ENCODE assay signal across 21 mouse cellular contexts in the genomic region with DNA sequence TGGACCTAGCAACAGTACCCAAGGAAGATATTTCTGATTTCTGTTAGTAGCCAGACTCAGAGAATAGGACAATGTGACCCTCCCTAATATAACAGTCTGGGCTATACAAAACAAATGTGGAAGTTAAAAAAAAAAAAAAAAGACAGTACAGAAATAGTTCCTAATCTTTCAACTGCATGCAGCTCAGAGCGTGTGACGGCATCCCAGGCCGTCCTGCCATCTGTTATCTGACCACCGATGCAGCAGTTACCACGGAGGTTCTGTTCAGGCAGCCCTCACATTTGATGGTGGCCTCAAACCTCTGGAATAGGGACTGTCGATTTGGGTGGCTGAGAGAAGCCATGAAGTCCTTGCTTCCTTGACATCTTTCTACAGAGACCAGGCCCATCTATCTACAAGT. TPM values are rescaled to one million over a fixed set of nuclear protein-coding genes. Genes with fewer than 3 reads are reported as not detected.
DNase-seq lines count a peak whose midpoint lies in the region; ATAC-seq and TF ChIP-seq lines count a peak whose summit lies in the region.
"Had no signal": no experiment of that assay in that cellular context is flagged by ENCODE, and none has a peak within 500 bp of the region (broad histone marks: within the 10 kb centered on the region; RNA-seq: fewer than 3 reads in every experiment).

No protein-coding gene starts in this region.

- TF ChIP-seq POLR2A in thymus, adult 2 months (IDR thresholded peaks at IDR 0.05; ENCODE audit: control insufficient read depth, extremely low read depth, insufficient read depth, low read length, poor library complexity), result no peak

- H3K27me3 ChIP-seq in heart, embryonic 13.5 days (replicated peaks), result no peaks in the 10 kb centered on the region
- no peaks in the 10 kb centered on the region for H3K27me3 ChIP-seq in liver, embryonic 13.5 days
- H3K27me3 ChIP-seq in forebrain, embryonic 14.5 days (replicated peaks; ENCODE audit: control insufficient read depth, insufficient read depth, low read length), result no peaks in the 10 kb centered on the region
- no peaks in the 10 kb centered on the region for H3K27me3 ChIP-seq in hindbrain, postnatal 0 days (ENCODE audit: insufficient read depth, low read length)
- H3K27me3 ChIP-seq in thymus, adult 2 months (ENCODE audit: control insufficient read depth, insufficient read depth, low read length), result no peaks in the 10 kb centered on the region
- H3K27me3 ChIP-seq: embryonic facial prominence, embryonic 13.5 days; forebrain, embryonic 12.5 days had no signal

- DNase-seq in heart, adult 11 months, result no peak
- DNase-seq in liver, embryonic 13.5 days, result peak; percentile 28
- DNase-seq in forebrain, embryonic 14.5 days (ENCODE audit: low spot score), result no peak
- no peak for DNase-seq in hindbrain, postnatal 0 days (ENCODE audit: low spot score)
- DNase-seq in thymus, adult 2 months, result no peak
- DNase-seq: adrenal gland, postnatal 10 days; cerebellum, adult 11 months; cerebellum, adult 8-10 months; cerebellum, postnatal 14 days; forebrain, postnatal 0 days; gastrocnemius, postnatal 36 days; heart, adult 18-20 months; heart, postnatal 10 days had no signal

- H3K4me3 ChIP-seq in heart, embryonic 13.5 days, result no peak overlapping the region
- no peak overlapping the region for H3K4me3 ChIP-seq in liver, embryonic 13.5 days (replicated peaks)
- H3K4me3 ChIP-seq in forebrain, embryonic 14.5 days (ENCODE audit: low read depth, low read length), result no peak overlapping the region
- no peak overlapping the region for H3K4me3 ChIP-seq in hindbrain, postnatal 0 days (ENCODE audit: low read length)
- no peak overlapping the region for H3K4me3 ChIP-seq in thymus, adult 2 months (ENCODE audit: control insufficient read depth, insufficient read depth, low read length)
- H3K4me3 ChIP-seq: embryonic facial prominence, embryonic 13.5 days; forebrain, embryonic 12.5 days; hindbrain, embryonic 10.5 days had no signal

- H3K9ac ChIP-seq in heart, embryonic 13.5 days, result no peak overlapping the region
- H3K9ac ChIP-seq in liver, embryonic 13.5 days, result no peak overlapping the region
- H3K9ac ChIP-seq in forebrain, embryonic 14.5 days (ENCODE audit: low read length), result no peak overlapping the region
- no peak overlapping the region for H3K9ac ChIP-seq in hindbrain, postnatal 0 days (replicated peaks; ENCODE audit: low read length)
- H3K9ac ChIP-seq: embryonic facial prominence, embryonic 13.5 days; forebrain, embryonic 12.5 days; forebrain, postnatal 0 days; hindbrain, embryonic 14.5 days had no signal

- no peak overlapping the region for H3K4me2 ChIP-seq in heart, embryonic 13.5 days
- H3K4me2 ChIP-seq in liver, embryonic 13.5 days, result no peak overlapping the region
- H3K4me2 ChIP-seq in forebrain, embryonic 14.5 days (ENCODE audit: low read length), result no peak overlapping the region
- H3K4me2 ChIP-seq in hindbrain, postnatal 0 days (ENCODE audit: low read depth, low read length), result no peak overlapping the region
- H3K4me2 ChIP-seq: embryonic facial prominence, embryonic 13.5 days; forebrain, embryonic 12.5 days; hindbrain, embryonic 14.5 days had no signal

- H3K4me1 ChIP-seq in heart, embryonic 13.5 days, result peaks cover 82% of the 10 kb centered on the region
- peaks cover 23% of the 10 kb centered on the region for H3K4me1 ChIP-seq in liver, embryonic 13.5 days (replicated peaks)
- H3K4me1 ChIP-seq in forebrain, embryonic 14.5 days (ENCODE audit: control insufficient read depth, insufficient read depth, low read length), result no peaks in the 10 kb centered on the region
- no peaks in the 10 kb centered on the region for H3K4me1 ChIP-seq in hindbrain, postnatal 0 days (ENCODE audit: insufficient read depth, low read length)
- H3K4me1 ChIP-seq in thymus, adult 2 months (replicated peaks; ENCODE audit: control insufficient read depth, insufficient read depth, low read length), result no peaks in the 10 kb centered on the region

- no peak for TF ChIP-seq CTCF in hindbrain, postnatal 0 days (IDR thresholded peaks at IDR 0.05; ENCODE audit: low read depth)
- TF ChIP-seq CTCF in thymus, adult 2 months (IDR thresholded peaks at IDR 0.05; ENCODE audit: borderline replicate concordance, control insufficient read depth, extremely low read depth, insufficient read depth, low read length, poor library complexity), result no peak

- 0 out of 2 replicates have a peak overlapping the region, but pooled peaks have one; percentile 21 for H3K27ac ChIP-seq in heart, embryonic 13.5 days (replicated peaks)
- no peak overlapping the region for H3K27ac ChIP-seq in liver, embryonic 13.5 days
- H3K27ac ChIP-seq in forebrain, embryonic 14.5 days (ENCODE audit: low read depth, low read length), result no peak overlapping the region
- no peak overlapping the region for H3K27ac ChIP-seq in hindbrain, postnatal 0 days
- H3K27ac ChIP-seq in thymus, adult 2 months (ENCODE audit: control insufficient read depth, insufficient read depth, low read length), result no peak overlapping the region
- H3K27ac ChIP-seq: embryonic facial prominence, embryonic 13.5 days; forebrain, embryonic 12.5 days; hindbrain, embryonic 10.5 days; hindbrain, embryonic 14.5 days had no signal

- ATAC-seq in heart, embryonic 13.5 days (ENCODE audit: extremely low read depth, insufficient number of reproducible peaks, low FRiP score, low TSS enrichment), result no peak
- peak; percentile 93 for ATAC-seq in common myeloid progenitor, adult 5-6 weeks (replicated peaks; ENCODE audit: low read depth, poor library complexity, severe bottlenecking)
- ATAC-seq in liver, embryonic 13.5 days (ENCODE audit: low read depth), result peak; percentile 82
- peak; percentile 97 for ATAC-seq in megakaryocyte-erythroid progenitor cell, adult 5-6 weeks (replicated peaks; ENCODE audit: low FRiP score, low TSS enrichment, poor library complexity, severe bottlenecking)
- no peak for ATAC-seq in forebrain, embryonic 14.5 days
- ATAC-seq in hindbrain, postnatal 0 days, result no peak
- ATAC-seq: forebrain, postnatal 0 days; intestine, postnatal 0 days had no signal

- no peaks in the 10 kb centered on the region for H3K9me3 ChIP-seq in heart, embryonic 13.5 days
- no peaks in the 10 kb centered on the region for H3K9me3 ChIP-seq in liver, embryonic 13.5 days (replicated peaks)
- no peaks in the 10 kb centered on the region for H3K9me3 ChIP-seq in forebrain, embryonic 14.5 days (replicated peaks; ENCODE audit: control insufficient read depth, low read length)
- no peaks in the 10 kb centered on the region for H3K9me3 ChIP-seq in hindbrain, postnatal 0 days (ENCODE audit: low read length)
- H3K9me3 ChIP-seq: embryonic facial prominence, embryonic 13.5 days; forebrain, embryonic 12.5 days; hindbrain, embryonic 10.5 days had no signal

- 9% methylated on average over 6 of the region's 6 CpGs for WGBS in heart, embryonic 13.5 days
- 16% methylated on average over 6 of the region's 6 CpGs for WGBS in liver, embryonic 13.5 days (ENCODE audit: insufficient replicate concordance)
- WGBS in forebrain, embryonic 14.5 days, result 94% methylated on average over 6 of the region's 6 CpGs
- 89% methylated on average over 6 of the region's 6 CpGs for WGBS in hindbrain, postnatal 0 days
- 52% methylated on average over 6 of the region's 6 CpGs for WGBS in thymus, adult 2 months

- no peaks in the 10 kb centered on the region; the same call in 1 of the 2 replicates for H3K36me3 ChIP-seq in heart, embryonic 13.5 days
- no peaks in the 10 kb centered on the region for H3K36me3 ChIP-seq in liver, embryonic 13.5 days
- no peaks in the 10 kb centered on the region for H3K36me3 ChIP-seq in forebrain, embryonic 14.5 days (ENCODE audit: control insufficient read depth, insufficient read depth, low read length)
- no peaks in the 10 kb centered on the region for H3K36me3 ChIP-seq in hindbrain, postnatal 0 days (ENCODE audit: insufficient read depth, low read length)
- H3K36me3 ChIP-seq in thymus, adult 2 months (ENCODE audit: control insufficient read depth, insufficient read depth, low read length), result no peaks in the 10 kb centered on the region
- H3K36me3 ChIP-seq: embryonic facial prominence, embryonic 13.5 days; forebrain, embryonic 12.5 days; hindbrain, embryonic 10.5 days had no signal

RNA-seq across cellular contexts. Expression of a gene that starts 22.6 kb away (rescaled TPM):
- polyA plus RNA-seq in heart, embryonic 13.5 days (2015; fragmentation: Nextera tagmentation; extraction: Ambion mirVana), result 9.2 and 9.8 TPM in 2 replicates
- 1.5 and 3.0 TPM in 2 replicates for total RNA-seq in common myeloid progenitor, adult 5-6 weeks (2017)
- 2.7 and 2.8 TPM in 2 replicates for polyA plus RNA-seq in liver, embryonic 13.5 days (2015; fragmentation: Nextera tagmentation; extraction: Ambion mirVana)
- total RNA-seq in megakaryocyte-erythroid progenitor cell, adult 5-6 weeks (2014; fragmentation: Nextera tagmentation), result 0.25 and 0.92 TPM in 2 replicates
- total RNA-seq in megakaryocyte-erythroid progenitor cell, adult 5-6 weeks (2017), result 0.42 TPM in 1 of 2 replicates, not detected in the other
- polyA plus RNA-seq in forebrain, embryonic 14.5 days (2014; fragmentation: Nextera tagmentation; extraction: Ambion mirVana), result 8.7 and 9.5 TPM in 2 replicates
- 11.5 and 12.5 TPM in 2 replicates for total RNA-seq in hindbrain, postnatal 0 days (2014; rRNA removed)
- 4.9 and 5.0 TPM in 2 replicates for polyA plus RNA-seq in hindbrain, postnatal 0 days (2015; fragmentation: Nextera tagmentation; extraction: Ambion mirVana)
- 1.6 TPM in 2 replicates for polyA plus RNA-seq in thymus, adult 2 months (2012; rRNA removed)

RNA-seq across cellular contexts. Expression of a gene that starts 22.7 kb away (rescaled TPM):
- 6.4 and 7.6 TPM in 2 replicates for polyA plus RNA-seq in heart, embryonic 13.5 days (2015; fragmentation: Nextera tagmentation; extraction: Ambion mirVana)
- 1.6 TPM in 1 of 2 replicates, not detected in the other for total RNA-seq in common myeloid progenitor, adult 5-6 weeks (2017)
- polyA plus RNA-seq in liver, embryonic 13.5 days (2015; fragmentation: Nextera tagmentation; extraction: Ambion mirVana), result 1.4 and 1.6 TPM in 2 replicates
- total RNA-seq in megakaryocyte-erythroid progenitor cell, adult 5-6 weeks (2014; fragmentation: Nextera tagmentation), result not detected in 2 replicates
- not detected in 2 replicates for total RNA-seq in megakaryocyte-erythroid progenitor cell, adult 5-6 weeks (2017)
- polyA plus RNA-seq in forebrain, embryonic 14.5 days (2014; fragmentation: Nextera tagmentation; extraction: Ambion mirVana), result 13.1 TPM in 2 replicates
- 6.8 and 7.8 TPM in 2 replicates for total RNA-seq in hindbrain, postnatal 0 days (2014; rRNA removed)
- polyA plus RNA-seq in hindbrain, postnatal 0 days (2015; fragmentation: Nextera tagmentation; extraction: Ambion mirVana), result 10.4 and 11.8 TPM in 2 replicates
- polyA plus RNA-seq in thymus, adult 2 months (2012; rRNA removed), result 0.84 and 1.8 TPM in 2 replicates

Comparison
In these comparisons a context has a peak if more than half of its experiments do, and no peak if none do; other contexts are left out.
1. ATAC-seq: peak in common myeloid progenitor, adult 5-6 weeks (single experiment), liver, embryonic 13.5 days (single experiment) and megakaryocyte-erythroid progenitor cell, adult 5-6 weeks (single experiment); none in heart, embryonic 13.5 days (single experiment), forebrain, embryonic 14.5 days (single experiment) and hindbrain, postnatal 0 days (single experiment).